Mouse (Mus musculus): Measurements from ENCODE around the gene Dync2li1. TPM values are rescaled to one million over a fixed set of nuclear protein-coding genes. Genes with fewer than 3 reads are reported as not detected.

Dync2li1 gene
- total RNA-seq, 2 experiments from 2014 or later, result 3.2 to 3.6 TPM

DNA sequence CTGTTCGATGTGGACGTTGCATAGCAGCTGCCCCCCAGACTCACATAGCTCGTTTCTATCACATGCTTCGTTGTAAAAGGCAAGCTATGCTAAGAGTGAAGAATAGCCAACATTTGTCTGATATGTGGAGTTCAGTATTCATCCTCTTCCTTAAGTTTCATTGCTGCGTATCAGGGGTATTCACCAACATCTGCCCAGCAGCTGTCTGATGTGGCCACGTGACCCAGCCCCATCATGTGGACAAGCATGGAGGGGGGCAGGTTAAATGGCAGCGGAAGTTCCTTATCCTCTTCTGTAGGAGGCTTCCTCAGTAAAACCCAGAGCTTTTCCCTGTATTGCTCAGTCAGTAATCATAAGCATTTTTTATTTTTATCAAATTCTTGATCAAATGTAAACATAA lies 31.5 kb downstream of the Dync2li1 start:
- TF ChIP-seq CTCF (IDR thresholded peaks at IDR 0.05), result no peak
- no peak overlapping the region for H3K27ac ChIP-seq
- H3K4me3 ChIP-seq, result no peak overlapping the region
- no peak for DNase-seq
- intact Hi-C loops (cut with DNase I), result no loop called here

DNA sequence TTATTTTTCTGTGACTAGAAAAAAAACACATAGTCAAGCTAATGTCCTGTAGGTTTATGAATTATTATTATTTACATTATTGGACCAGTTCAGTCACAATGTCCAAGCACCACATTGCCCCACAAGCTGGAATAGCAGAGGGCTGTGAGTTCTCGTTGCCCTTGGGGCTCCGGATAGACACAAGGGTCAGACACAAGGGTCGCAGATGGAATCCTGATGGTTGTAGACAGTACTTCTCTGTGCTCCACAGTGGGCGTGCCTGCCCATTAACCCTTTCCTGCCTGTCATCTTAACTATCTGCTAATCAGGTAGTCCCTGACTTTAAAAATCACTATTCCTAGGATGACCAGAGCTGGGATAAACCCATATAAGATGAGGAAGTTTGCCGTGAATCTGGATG lies 31.9 kb downstream of the Dync2li1 start:
- no peak overlapping the region for H3K4me3 ChIP-seq
- intact Hi-C loops (cut with DNase I), result no loop called here
- TF ChIP-seq CTCF (IDR thresholded peaks at IDR 0.05), result no peak
- no peak overlapping the region for H3K27ac ChIP-seq
- DNase-seq, result no peak

DNA sequence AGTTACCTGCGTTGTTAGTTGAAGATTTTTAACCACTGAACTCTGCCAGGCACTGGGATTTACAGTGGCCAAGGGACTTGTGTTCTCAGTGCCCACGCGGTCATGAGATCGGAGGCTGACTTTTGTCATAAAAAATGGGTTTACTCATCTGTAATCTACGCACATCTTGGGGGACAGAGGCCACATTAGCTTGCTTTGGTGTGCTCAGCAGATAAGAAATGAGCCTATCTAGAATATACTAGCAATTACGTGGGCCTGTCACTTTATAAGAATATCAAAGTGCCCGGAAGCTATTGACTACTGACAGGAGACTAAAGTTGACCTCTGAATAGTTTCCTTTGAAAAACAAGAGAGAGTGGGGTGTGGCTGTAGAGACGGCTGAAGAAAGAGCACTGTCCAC lies 32.7 kb downstream of the Dync2li1 start:
- no peak for DNase-seq
- Histone ChIP-seq H3K4me3 (no peak overlapping the region), H3K27ac (no peak overlapping the region)
- intact Hi-C loops (cut with DNase I), result no loop called here
- no peak for TF ChIP-seq CTCF (IDR thresholded peaks at IDR 0.05)

DNA sequence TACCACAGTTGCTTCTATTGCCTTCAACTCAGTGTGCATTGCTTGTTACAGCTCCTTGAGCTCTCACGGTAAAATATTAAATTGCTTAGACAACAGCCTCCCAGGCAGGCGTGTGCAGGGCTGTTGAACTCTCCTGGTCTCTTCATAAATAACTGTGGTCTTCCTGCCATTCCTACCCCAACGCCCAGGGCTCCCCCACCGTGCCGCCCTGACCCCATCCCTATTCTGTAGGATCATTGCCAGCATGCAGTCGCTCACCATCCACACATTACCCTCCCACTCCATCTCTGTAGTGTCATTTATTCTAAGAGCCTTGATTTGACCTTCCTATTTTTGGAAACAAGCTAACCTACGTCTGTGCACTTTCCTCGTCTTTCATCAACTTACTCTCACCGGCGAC lies 38.8 kb downstream of the Dync2li1 start:
- no peak for TF ChIP-seq CTCF (IDR thresholded peaks at IDR 0.05)
- intact Hi-C loops (cut with DNase I), result no loop called here
- no peak overlapping the region for H3K4me3 ChIP-seq
- DNase-seq, result no peak
- no peak overlapping the region for H3K27ac ChIP-seq

DNA sequence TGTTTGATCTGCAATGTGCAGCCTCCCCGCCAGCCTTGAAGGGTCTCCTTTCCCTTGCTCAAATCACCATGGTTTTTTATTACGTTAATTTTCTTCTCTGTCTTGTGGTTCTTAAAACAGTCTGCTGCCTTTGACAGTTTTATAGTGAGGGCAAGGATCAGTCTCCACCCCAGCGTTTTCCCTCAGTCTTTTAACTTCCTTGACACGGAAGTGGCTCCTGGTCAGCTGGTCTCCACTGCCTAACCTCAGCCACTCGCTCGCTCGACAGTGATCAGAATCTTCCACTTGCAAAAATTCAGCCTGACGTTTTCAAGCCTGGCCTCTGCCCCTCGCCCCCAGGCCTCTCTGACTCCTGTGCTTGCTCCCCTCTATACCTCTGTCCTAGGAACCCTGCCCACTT lies 39.4 kb downstream of the Dync2li1 start:
- no peak for TF ChIP-seq CTCF (IDR thresholded peaks at IDR 0.05)
- intact Hi-C loops (cut with DNase I), result no loop called here
- Histone ChIP-seq H3K27ac (no peak overlapping the region), H3K4me3 (no peak overlapping the region)
- DNase-seq, result no peak

DNA sequence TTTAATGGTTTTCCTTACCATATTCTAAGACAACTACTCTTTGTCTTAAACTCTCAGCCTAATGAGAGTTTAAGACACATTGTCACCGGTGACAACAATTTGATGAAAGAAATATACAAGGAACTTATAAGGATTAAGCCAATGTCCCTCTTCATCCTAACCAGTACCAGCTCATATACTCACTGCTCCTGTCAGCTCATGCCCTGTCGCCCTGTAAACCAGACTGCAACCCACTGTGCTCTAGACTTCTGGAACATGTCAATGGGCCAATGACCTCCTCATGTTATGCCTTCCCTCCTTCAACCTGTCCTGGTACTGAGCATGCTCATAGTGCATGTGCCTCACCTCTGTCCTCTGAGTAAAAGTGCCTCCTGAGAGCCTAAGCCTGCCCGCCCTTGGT lies 41.6 kb downstream of the Dync2li1 start:
- intact Hi-C loops (cut with DNase I), result no loop called here
- no peak for DNase-seq
- Histone ChIP-seq H3K27ac (no peak overlapping the region), H3K4me3 (no peak overlapping the region)
- TF ChIP-seq CTCF (IDR thresholded peaks at IDR 0.05), result no peak

DNA sequence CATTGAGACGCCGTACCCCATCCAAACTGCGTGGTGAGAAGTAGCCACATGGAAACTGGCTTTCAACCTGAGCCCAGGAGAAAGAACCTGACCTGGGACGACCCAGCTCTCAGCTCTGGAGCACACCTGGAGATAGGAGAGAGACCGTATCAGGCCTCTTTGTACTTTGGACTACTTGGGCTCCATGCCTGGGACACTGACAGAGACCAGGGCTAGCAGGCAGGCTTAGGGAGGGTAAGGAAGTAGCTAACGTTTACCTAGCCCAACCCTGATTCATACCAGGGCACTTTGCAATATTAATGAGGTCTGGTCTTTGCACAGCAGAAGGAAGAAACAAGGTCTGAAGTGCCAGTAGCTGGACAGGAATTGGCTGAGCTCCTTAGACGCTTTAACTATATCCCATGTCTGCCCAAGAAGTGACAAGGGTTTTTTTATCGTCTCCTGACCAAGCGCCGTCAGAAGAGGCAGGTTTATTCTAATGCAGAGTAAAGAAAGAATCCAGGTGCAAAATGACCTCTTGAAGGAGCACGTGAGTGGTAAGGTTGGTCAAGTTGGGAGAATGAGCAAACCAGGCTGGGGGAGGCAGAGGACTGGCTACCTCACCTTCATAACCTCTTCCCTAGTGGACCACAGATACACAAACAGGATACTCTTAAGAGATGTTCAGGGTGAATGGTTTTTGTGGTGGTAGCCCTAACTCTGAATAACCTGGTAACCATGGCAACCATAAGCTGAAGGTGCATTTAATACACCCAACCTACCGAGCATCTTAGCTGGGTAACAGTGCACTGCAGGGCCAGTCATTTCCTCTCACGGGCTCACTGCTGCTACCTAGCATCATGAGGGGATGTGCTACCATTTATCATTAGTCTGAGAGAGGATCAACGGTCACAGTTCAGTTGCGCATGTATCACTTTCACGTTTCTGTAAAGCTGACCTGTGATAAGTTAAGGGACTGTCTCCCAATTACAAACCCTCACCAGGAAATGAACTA lies 46.4 kb downstream of the Dync2li1 start:
- intact Hi-C loops (cut with DNase I), result no loop called here
- Histone ChIP-seq H3K27ac (no peak overlapping the region), H3K4me3 (no peak overlapping the region)
- no peak for DNase-seq
- no peak for TF ChIP-seq CTCF (IDR thresholded peaks at IDR 0.05)

DNA sequence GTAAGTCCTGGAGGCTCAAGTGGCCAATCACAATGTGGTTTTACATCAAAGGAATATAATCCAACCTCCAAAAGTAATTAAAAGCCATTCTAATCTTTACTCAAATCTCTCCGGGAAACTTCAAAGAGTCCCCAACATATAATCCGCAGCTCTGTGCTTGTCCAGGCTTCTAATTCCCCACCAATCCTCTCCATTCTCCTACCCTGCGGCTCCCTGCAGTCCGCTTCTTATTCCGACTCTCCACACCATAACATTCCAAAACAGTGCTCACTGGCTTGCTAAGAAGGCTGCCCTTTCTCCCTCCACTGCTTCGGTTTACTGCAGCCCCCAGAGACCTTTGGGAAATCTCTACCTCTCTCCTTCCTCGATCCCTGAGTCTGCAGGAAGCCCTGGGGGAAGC lies 47.8 kb downstream of the Dync2li1 start:
- TF ChIP-seq CTCF (IDR thresholded peaks at IDR 0.05), result no peak
- no peak overlapping the region for H3K4me3 ChIP-seq
- H3K27ac ChIP-seq, result no peak overlapping the region
- DNase-seq, result no peak
- intact Hi-C loops (cut with DNase I), result no loop called here

DNA sequence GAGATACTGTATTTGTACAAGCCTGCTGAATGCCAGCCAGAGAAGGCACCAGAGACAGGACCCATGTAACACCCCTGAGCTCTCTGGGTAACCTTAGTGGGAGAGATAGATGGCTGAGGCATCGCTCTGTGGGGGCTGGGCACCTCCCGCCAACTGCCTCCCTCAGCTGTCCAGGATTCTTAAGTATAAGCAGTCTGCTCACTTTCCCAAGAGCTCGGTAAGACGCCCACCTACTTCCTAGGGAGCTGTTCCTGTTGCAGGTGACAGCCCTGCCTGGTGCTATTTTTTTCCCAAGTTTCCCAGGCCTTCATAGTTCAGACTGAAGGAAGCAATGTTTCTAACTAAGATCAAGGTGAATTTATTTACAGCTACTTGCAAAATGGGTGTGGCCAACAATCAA lies 48.9 kb downstream of the Dync2li1 start:
- H3K27ac ChIP-seq, result no peak overlapping the region
- TF ChIP-seq CTCF (IDR thresholded peaks at IDR 0.05), result no peak
- no peak for DNase-seq
- intact Hi-C loops (cut with DNase I), result no loop called here
- no peak overlapping the region for H3K4me3 ChIP-seq

DNA sequence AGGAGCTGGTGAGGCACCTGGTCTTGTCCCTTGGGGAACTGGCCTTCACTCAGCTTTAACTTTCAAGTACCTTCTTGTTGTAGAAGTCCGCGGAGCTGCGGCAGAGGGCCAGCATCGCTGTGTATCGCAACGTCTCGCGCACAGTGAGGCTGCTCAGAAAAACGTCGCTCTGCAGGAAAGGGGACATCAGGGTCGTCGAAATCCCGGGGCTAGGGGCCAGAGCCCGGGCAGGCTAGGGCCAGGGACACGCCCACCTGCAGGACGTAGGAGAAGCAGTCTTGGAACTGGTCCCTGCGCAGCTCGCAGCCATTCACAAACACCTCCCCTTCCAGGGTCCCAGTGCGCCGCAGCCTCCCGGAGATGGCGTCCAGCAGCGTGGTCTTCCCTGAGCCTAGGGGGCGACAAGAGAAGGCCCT lies 49.7 kb downstream of the Dync2li1 start, which contains the start of gene Abcg8:
Abcg8 (plus strand) TSS at position 352 of the 416 bp plus-strand sequence.
- TF ChIP-seq CTCF (IDR thresholded peaks at IDR 0.05), result no peak
- Histone ChIP-seq H3K27ac (no peak within 1 kb of the TSS), H3K4me3 (peak within 1 kb of the TSS; percentile 69)
- intact Hi-C loops (cut with DNase I), result no loop called here
- DNase-seq, result peak; percentile 43

DNA sequence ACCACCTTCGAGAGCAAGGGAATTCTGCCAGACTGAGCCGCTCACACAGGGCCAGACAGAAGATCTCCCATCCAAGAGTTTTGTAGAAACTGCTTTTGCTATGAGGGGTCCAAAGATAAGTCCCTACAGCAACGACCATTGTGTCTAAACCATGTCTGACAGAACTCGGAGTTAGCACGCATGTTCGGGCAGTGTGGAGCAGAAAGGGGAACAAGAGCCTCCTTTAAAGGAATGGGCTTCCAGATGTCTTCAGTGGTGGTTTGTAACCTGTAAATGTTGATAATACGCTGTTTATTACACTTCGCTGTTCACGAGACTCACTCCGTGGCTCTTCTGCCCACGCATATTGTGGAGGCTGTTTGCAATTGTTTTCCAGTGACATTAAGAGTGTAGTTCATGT lies 51.3 kb downstream of the Dync2li1 start:
- Histone ChIP-seq H3K4me3 (no peak overlapping the region), H3K27ac (no peak overlapping the region)
- no peak for DNase-seq
- intact Hi-C loops (cut with DNase I), result no loop called here
- TF ChIP-seq CTCF (IDR thresholded peaks at IDR 0.05), result no peak

DNA sequence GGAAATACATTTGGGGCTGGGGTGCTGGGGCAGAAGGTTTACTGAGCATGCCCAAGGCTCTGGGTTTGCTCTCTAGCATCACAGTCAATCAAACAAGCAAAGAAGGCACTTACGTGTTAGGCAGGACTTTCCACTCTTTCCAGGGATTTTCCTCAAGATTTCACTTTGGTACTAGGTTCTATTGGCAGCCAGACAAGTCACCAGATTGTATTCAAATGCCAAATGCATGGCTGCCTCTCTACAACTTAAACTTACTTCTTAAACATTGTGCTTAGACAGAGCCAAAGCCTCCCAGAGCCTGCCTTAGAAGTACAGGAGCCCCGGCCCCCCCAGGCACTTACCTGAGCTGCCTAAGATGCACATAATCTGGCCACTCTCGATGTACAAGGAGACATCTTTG lies 55.4 kb downstream of the Dync2li1 start:
- no peak for DNase-seq
- TF ChIP-seq CTCF (IDR thresholded peaks at IDR 0.05), result no peak
- intact Hi-C loops (cut with DNase I), result no loop called here
- Histone ChIP-seq H3K27ac (no peak overlapping the region), H3K4me3 (no peak overlapping the region)

DNA sequence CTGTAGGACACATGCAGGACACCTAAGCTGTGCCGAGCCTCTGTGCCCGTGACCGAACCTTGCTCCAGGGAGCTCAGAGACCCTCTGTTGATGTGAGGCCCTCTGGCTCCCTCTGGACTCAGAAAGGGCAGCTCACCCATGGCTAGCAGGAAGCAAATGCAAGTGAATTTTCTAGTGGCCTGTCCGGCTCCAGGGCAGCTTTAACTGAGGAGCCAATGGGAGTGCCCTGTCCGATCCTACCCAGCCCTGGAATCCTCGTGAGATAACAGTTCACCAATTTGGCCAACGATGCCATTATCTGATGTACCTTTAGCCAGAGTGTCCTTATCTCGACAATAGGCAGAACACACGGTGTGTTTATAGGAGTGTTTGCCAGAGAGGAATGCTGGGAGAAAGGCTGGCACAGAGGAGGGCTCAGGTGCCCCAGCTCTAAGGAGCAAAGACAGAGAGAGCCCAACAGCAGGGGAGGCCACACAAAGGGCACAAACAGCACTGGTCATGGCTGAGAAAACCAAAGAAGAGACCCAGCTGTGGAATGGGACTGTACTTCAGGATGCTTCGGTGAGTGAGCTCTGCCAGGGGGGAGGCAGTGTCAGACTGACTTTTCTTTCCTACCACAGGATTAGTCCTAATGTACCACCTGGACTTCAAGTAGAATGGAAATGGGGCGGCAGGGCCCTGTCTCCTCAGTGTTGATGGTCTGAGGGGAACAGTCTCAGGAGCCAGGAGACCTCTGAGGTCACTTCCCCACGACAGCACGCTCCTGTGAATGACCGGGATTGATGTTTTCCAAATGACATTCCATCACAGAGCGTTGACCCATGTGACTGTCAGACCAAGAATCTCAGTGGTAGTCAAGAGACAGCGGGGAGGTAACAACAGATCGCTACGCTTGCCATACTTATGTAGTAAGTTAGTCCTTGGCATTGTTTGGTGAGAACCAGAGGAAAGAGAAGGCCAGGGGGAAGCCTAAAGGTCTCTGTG lies 56.7 kb downstream of the Dync2li1 start, which contains the start of gene Abcg5:
Abcg5 (minus strand) TSS at position 278 of the 984 bp plus-strand sequence.
- H3K27ac ChIP-seq, result no peak within 1 kb of the TSS
- TF ChIP-seq CTCF (IDR thresholded peaks at IDR 0.05), result no peak
- no peak within 1 kb of the TSS for H3K4me3 ChIP-seq
- intact Hi-C loops (cut with DNase I), result no loop called here
- no peak for DNase-seq
